ENCODE assay signal across 8 mouse cellular contexts in genomic region chr13:67081142-67081713, GRCm38 (mm10). TPM values are rescaled to one million over a fixed set of nuclear protein-coding genes. Genes with fewer than 3 reads are reported as not detected.
A peak's percentile ranks its signal among the peaks of the same experiment; 100 is the strongest.
DNase-seq lines count a peak whose midpoint lies in the region; ATAC-seq and TF ChIP-seq lines count a peak whose summit lies in the region.

No protein-coding gene starts in this region.

- TF ChIP-seq EP300 in heart, postnatal 0 days (IDR thresholded peaks at IDR 0.05; ENCODE audit: low read depth) = no peak

- no peak for TF ChIP-seq CTCF in E14TG2a.4 (conservative IDR thresholded peaks at IDR 0.05; ENCODE audit: low read length)
- no peak for TF ChIP-seq CTCF in heart, postnatal 0 days (IDR thresholded peaks at IDR 0.05; ENCODE audit: low read depth)
- no peak for TF ChIP-seq CTCF in testis, adult 2 months (IDR thresholded peaks at IDR 0.05; ENCODE audit: control insufficient read depth, insufficient read depth, insufficient replicate concordance, low read depth, low read length)

- DNase-seq in c-Kit-positive CD71-positive TER-119-negative erythroid progenitor cells, embryonic 14.5 days (ENCODE audit: low read depth) = peak; percentile 53
- DNase-seq in heart, postnatal 0 days (ENCODE audit: low spot score) = peak; percentile 93
- peak; percentile 80 to 88 for DNase-seq in kidney, postnatal 4 days

- no peaks in the 10 kb centered on the region for H3K27me3 ChIP-seq in E14TG2a.4 (ENCODE audit: insufficient read depth, low read length)
- H3K27me3 ChIP-seq in forebrain, embryonic 12.5 days = no peaks in the 10 kb centered on the region
- no peaks in the 10 kb centered on the region for H3K27me3 ChIP-seq in heart, postnatal 0 days (ENCODE audit: control insufficient read depth, insufficient read depth, low read length)
- H3K27me3 ChIP-seq in liver, embryonic 16.5 days (ENCODE audit: control insufficient read depth, insufficient read depth, low read depth, low read length) = no peaks in the 10 kb centered on the region
- H3K27me3 ChIP-seq in neural tube, embryonic 13.5 days = no peaks in the 10 kb centered on the region
- no peaks in the 10 kb centered on the region for H3K27me3 ChIP-seq in testis, adult 2 months (ENCODE audit: control insufficient read depth, insufficient read depth, low read length)

- peaks cover 8% of the 10 kb centered on the region; the same call in 1 of the 2 replicates for H3K36me3 ChIP-seq in E14TG2a.4 (ENCODE audit: insufficient read depth, low read length)
- peaks cover 23% of the 10 kb centered on the region for H3K36me3 ChIP-seq in forebrain, embryonic 12.5 days (replicated peaks)
- 0 out of 2 replicates have a peak, but pooled peaks cover 6% of the 10 kb centered on the region for H3K36me3 ChIP-seq in heart, postnatal 0 days (replicated peaks; ENCODE audit: control insufficient read depth, insufficient read depth, low read length)
- no peaks in the 10 kb centered on the region for H3K36me3 ChIP-seq in liver, embryonic 16.5 days (ENCODE audit: control insufficient read depth, insufficient read depth)
- peaks cover 24% of the 10 kb centered on the region for H3K36me3 ChIP-seq in neural tube, embryonic 13.5 days
- no peaks in the 10 kb centered on the region for H3K36me3 ChIP-seq in testis, adult 2 months (ENCODE audit: control insufficient read depth, insufficient read depth, low read length)

- TF ChIP-seq POLR2A in testis, adult 2 months (IDR thresholded peaks at IDR 0.05; ENCODE audit: control insufficient read depth, low read depth, low read length) = peak; percentile 67; the same call in 1 of the 2 replicates

- peaks cover 3% of the 10 kb centered on the region for H3K9me3 ChIP-seq in E14TG2a.4 (ENCODE audit: low read length)
- peaks cover 17% of the 10 kb centered on the region; the same call in 1 of the 2 replicates for H3K9me3 ChIP-seq in forebrain, embryonic 12.5 days
- no peaks in the 10 kb centered on the region for H3K9me3 ChIP-seq in heart, postnatal 0 days (replicated peaks; ENCODE audit: control insufficient read depth, low read length)
- no peaks in the 10 kb centered on the region for H3K9me3 ChIP-seq in liver, embryonic 16.5 days (replicated peaks; ENCODE audit: control insufficient read depth, low read length)
- peaks cover 16% of the 10 kb centered on the region for H3K9me3 ChIP-seq in neural tube, embryonic 13.5 days

- H3K4me3 ChIP-seq in E14TG2a.4 (replicated peaks; ENCODE audit: low read length) = peak overlapping the region; percentile 76
- peak overlapping the region; percentile 67 for H3K4me3 ChIP-seq in forebrain, embryonic 12.5 days (replicated peaks)
- H3K4me3 ChIP-seq in heart, postnatal 0 days (ENCODE audit: low read depth, low read length) = peak overlapping the region; percentile 71
- H3K4me3 ChIP-seq in liver, embryonic 16.5 days (ENCODE audit: low read depth, low read length) = peak overlapping the region; percentile 72
- peak overlapping the region; percentile 71 for H3K4me3 ChIP-seq in neural tube, embryonic 13.5 days
- H3K4me3 ChIP-seq in testis, adult 2 months (ENCODE audit: control insufficient read depth, low read depth, low read length) = peak overlapping the region; percentile 65

- peaks cover 16% of the 10 kb centered on the region for H3K4me1 ChIP-seq in E14TG2a.4 (replicated peaks; ENCODE audit: low read depth, low read length)
- H3K4me1 ChIP-seq in forebrain, embryonic 12.5 days = peaks cover 3% of the 10 kb centered on the region
- 0 out of 2 replicates have a peak, but pooled peaks cover 8% of the 10 kb centered on the region for H3K4me1 ChIP-seq in heart, postnatal 0 days (ENCODE audit: control insufficient read depth, insufficient read depth)
- peaks cover 2% of the 10 kb centered on the region; the same call in 1 of the 2 replicates for H3K4me1 ChIP-seq in liver, embryonic 16.5 days (ENCODE audit: control insufficient read depth, low read depth, low read length)
- H3K4me1 ChIP-seq in neural tube, embryonic 13.5 days (replicated peaks) = peaks cover 8% of the 10 kb centered on the region
- H3K4me1 ChIP-seq in testis, adult 2 months (ENCODE audit: control insufficient read depth, insufficient read depth, low read length) = no peaks in the 10 kb centered on the region

- WGBS in forebrain, embryonic 12.5 days = under 1% methylated on average over 24 of the region's 24 CpGs
- WGBS in heart, postnatal 0 days = under 1% methylated on average over 24 of the region's 24 CpGs
- WGBS in liver, embryonic 16.5 days (ENCODE audit: insufficient replicate concordance) = under 1% methylated on average over 24 of the region's 24 CpGs
- under 1% methylated on average over 24 of the region's 24 CpGs for WGBS in neural tube, embryonic 13.5 days

- ATAC-seq in forebrain, embryonic 12.5 days (ENCODE audit: low FRiP score) = peak; percentile 98
- peak; percentile 99 for ATAC-seq in heart, postnatal 0 days (ENCODE audit: insufficient read depth, low read depth)
- ATAC-seq in liver, embryonic 16.5 days (ENCODE audit: low read depth) = peak; percentile 100
- ATAC-seq in neural tube, embryonic 13.5 days (ENCODE audit: low read depth) = peak; percentile 98

- peak overlapping the region; percentile 56 for H3K4me2 ChIP-seq in forebrain, embryonic 12.5 days
- peak overlapping the region; percentile 86 for H3K4me2 ChIP-seq in heart, postnatal 0 days (ENCODE audit: low read depth, low read length)
- peak overlapping the region; percentile 79 for H3K4me2 ChIP-seq in liver, embryonic 16.5 days (ENCODE audit: low read depth, low read length)
- peak overlapping the region; percentile 76 for H3K4me2 ChIP-seq in neural tube, embryonic 13.5 days

- H3K27ac ChIP-seq in forebrain, embryonic 12.5 days = peak overlapping the region; percentile 85
- H3K27ac ChIP-seq in heart, postnatal 0 days (ENCODE audit: low read depth) = peak overlapping the region; percentile 92
- peak overlapping the region; percentile 86 for H3K27ac ChIP-seq in liver, embryonic 16.5 days (ENCODE audit: low read length)
- peak overlapping the region; percentile 79 for H3K27ac ChIP-seq in neural tube, embryonic 13.5 days (replicated peaks)
- peak overlapping the region; percentile 57 for H3K27ac ChIP-seq in testis, adult 2 months (ENCODE audit: control insufficient read depth, insufficient read depth, low read depth, low read length)

- H3K9ac ChIP-seq in forebrain, embryonic 12.5 days = peak overlapping the region; percentile 69
- H3K9ac ChIP-seq in heart, postnatal 0 days (replicated peaks; ENCODE audit: low read depth, low read length) = peak overlapping the region; percentile 78
- peak overlapping the region; percentile 61 for H3K9ac ChIP-seq in liver, embryonic 16.5 days (ENCODE audit: low read depth, low read length)
- H3K9ac ChIP-seq in neural tube, embryonic 13.5 days = peak overlapping the region; percentile 78

RNA-seq across cellular contexts. Expression of gene Zfp708, which starts 16.5 kb away (rescaled TPM):
- polyA plus RNA-seq in forebrain, embryonic 12.5 days (2016; fragmentation: Nextera tagmentation; extraction: Ambion mirVana) = 9.4 and 10.0 TPM in 2 replicates
- 2.8 TPM in 1 of 2 replicates, not detected in the other for total RNA-seq in heart, postnatal 0 days (2014; rRNA removed; ENCODE audit: low replicate concordance)
- 2.4 and 2.6 TPM in 2 replicates for polyA plus RNA-seq in heart, postnatal 0 days (2015; fragmentation: Nextera tagmentation; extraction: Ambion mirVana)
- polyA plus RNA-seq in liver, embryonic 16.5 days (2015; fragmentation: Nextera tagmentation; extraction: Ambion mirVana) = 0.60 and 0.83 TPM in 2 replicates
- 9.6 and 9.9 TPM in 2 replicates for polyA plus RNA-seq in neural tube, embryonic 13.5 days (2015; fragmentation: Nextera tagmentation; extraction: Ambion mirVana)
- 0.05 and 0.16 TPM in 2 replicates for polyA plus RNA-seq in testis, adult 2 months (2012; rRNA removed)

RNA-seq across cellular contexts. Expression of gene Zfp712, which starts 20.3 kb away (rescaled TPM):
- 5.7 and 6.2 TPM in 2 replicates for polyA plus RNA-seq in forebrain, embryonic 12.5 days (2016; fragmentation: Nextera tagmentation; extraction: Ambion mirVana)
- 0.12 and 1.0 TPM in 2 replicates for total RNA-seq in heart, postnatal 0 days (2014; rRNA removed; ENCODE audit: low replicate concordance)
- 1.3 and 1.4 TPM in 2 replicates for polyA plus RNA-seq in heart, postnatal 0 days (2015; fragmentation: Nextera tagmentation; extraction: Ambion mirVana)
- polyA plus RNA-seq in liver, embryonic 16.5 days (2015; fragmentation: Nextera tagmentation; extraction: Ambion mirVana) = 0.74 and 0.80 TPM in 2 replicates
- 6.0 and 6.2 TPM in 2 replicates for polyA plus RNA-seq in neural tube, embryonic 13.5 days (2015; fragmentation: Nextera tagmentation; extraction: Ambion mirVana)
- polyA plus RNA-seq in testis, adult 2 months (2012; rRNA removed) = 0.65 and 1.2 TPM in 2 replicates

RNA-seq across cellular contexts. Expression of gene Gm28557, which starts 27.2 kb away (rescaled TPM):
- polyA plus RNA-seq in forebrain, embryonic 12.5 days (2016; fragmentation: Nextera tagmentation; extraction: Ambion mirVana) = 2.3 and 2.4 TPM in 2 replicates
- 1.3 TPM in 1 of 2 replicates, not detected in the other for total RNA-seq in heart, postnatal 0 days (2014; rRNA removed; ENCODE audit: low replicate concordance)
- polyA plus RNA-seq in heart, postnatal 0 days (2015; fragmentation: Nextera tagmentation; extraction: Ambion mirVana) = 0.60 and 0.89 TPM in 2 replicates
- polyA plus RNA-seq in liver, embryonic 16.5 days (2015; fragmentation: Nextera tagmentation; extraction: Ambion mirVana) = 1.1 and 1.2 TPM in 2 replicates
- polyA plus RNA-seq in neural tube, embryonic 13.5 days (2015; fragmentation: Nextera tagmentation; extraction: Ambion mirVana) = 2.1 and 2.5 TPM in 2 replicates
- polyA plus RNA-seq in testis, adult 2 months (2012; rRNA removed) = 0.71 and 0.72 TPM in 2 replicates

RNA-seq across cellular contexts. Expression of gene Rslcan18, which starts 34.8 kb away (rescaled TPM):
- 0.19 and 0.23 TPM in 2 replicates for polyA plus RNA-seq in forebrain, embryonic 12.5 days (2016; fragmentation: Nextera tagmentation; extraction: Ambion mirVana)
- 0.15 TPM in 1 of 2 replicates, not detected in the other for total RNA-seq in heart, postnatal 0 days (2014; rRNA removed; ENCODE audit: low replicate concordance)
- 0.16 and 0.22 TPM in 2 replicates for polyA plus RNA-seq in heart, postnatal 0 days (2015; fragmentation: Nextera tagmentation; extraction: Ambion mirVana)
- 0.17 and 0.26 TPM in 2 replicates for polyA plus RNA-seq in liver, embryonic 16.5 days (2015; fragmentation: Nextera tagmentation; extraction: Ambion mirVana)
- 0.14 TPM in 1 of 2 replicates, not detected in the other for polyA plus RNA-seq in neural tube, embryonic 13.5 days (2015; fragmentation: Nextera tagmentation; extraction: Ambion mirVana)
- 0.06 and 0.11 TPM in 2 replicates for polyA plus RNA-seq in testis, adult 2 months (2012; rRNA removed)

RNA-seq across cellular contexts. Expression of gene Zfp759, which starts 40.2 kb away (rescaled TPM):
- 2.2 and 2.9 TPM in 2 replicates for polyA plus RNA-seq in forebrain, embryonic 12.5 days (2016; fragmentation: Nextera tagmentation; extraction: Ambion mirVana)
- total RNA-seq in heart, postnatal 0 days (2014; rRNA removed; ENCODE audit: low replicate concordance) = 0.08 and 0.11 TPM in 2 replicates
- 1.2 TPM in 2 replicates for polyA plus RNA-seq in heart, postnatal 0 days (2015; fragmentation: Nextera tagmentation; extraction: Ambion mirVana)
- polyA plus RNA-seq in liver, embryonic 16.5 days (2015; fragmentation: Nextera tagmentation; extraction: Ambion mirVana) = 0.44 and 0.49 TPM in 2 replicates
- polyA plus RNA-seq in neural tube, embryonic 13.5 days (2015; fragmentation: Nextera tagmentation; extraction: Ambion mirVana) = 3.8 and 5.0 TPM in 2 replicates
- 3.3 and 3.9 TPM in 2 replicates for polyA plus RNA-seq in testis, adult 2 months (2012; rRNA removed)

Comparison
In these comparisons a context has a peak if more than half of its experiments do, and no peak if none do; other contexts are left out.
1. Peak in every context shown above with its lines: DNase-seq, ATAC-seq, H3K4me3 ChIP-seq and H3K27ac ChIP-seq.